Mouse (Mus musculus) adrenal gland, postnatal 4 days (tissue): ENCODE measurements around the gene Haus3. TPM values are rescaled to one million over a fixed set of nuclear protein-coding genes. Genes with fewer than 3 reads are reported as not detected.

ENCODE experiments used
- DNase-seq, 2 experiments: peaks; one replicate each; pipeline ENCODE4 v3.0.0; 2021 to 2022; ENCODE audit warnings: low spot score in 2 of 2, mixed read lengths in 2 of 2
- total RNA-seq, 2 experiments: library from RNA; stranded (reverse); gene quantifications; 2 replicates each; pipeline ENCODE4 v1.2.3; 2021

The Haus3 gene
- total RNA-seq, 2 experiments from 2014 or later, result 12.3 to 14.0 TPM

DNA sequence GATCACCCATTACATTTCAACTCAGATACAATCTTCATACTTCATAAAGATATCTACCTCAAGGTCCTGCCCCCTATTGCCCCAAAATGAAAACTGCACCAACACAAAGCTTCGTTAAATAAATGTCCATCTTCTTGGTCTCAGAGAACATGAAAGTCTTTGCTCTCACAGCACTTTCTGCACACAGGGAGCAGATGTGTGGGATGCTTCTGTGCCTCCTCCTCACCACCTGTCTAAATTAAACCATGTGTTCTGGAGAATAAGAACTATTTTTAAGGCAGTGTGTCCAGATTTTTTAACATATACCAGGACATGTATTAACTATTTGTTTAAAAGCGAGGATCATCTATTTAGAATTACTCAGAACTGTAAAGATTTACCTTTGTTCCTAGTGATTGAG is 36.6 kb downstream of the Haus3 start:
- DNase-seq, result no peak

- DNase-seq, result no peak
Measured at GRCm38 (mm10) chr5:34124131-34124530, 45.2 kb downstream of the Haus3 start.

GRCm38 (mm10) chr5:34119121-34119856 is 50.0 kb downstream of the Haus3 start:
- DNase-seq, result no peak

GRCm38 (mm10) chr5:34105681-34106080 is 63.6 kb downstream of the Haus3 start:
- no peak for DNase-seq

Other genes starting within 250 kb of the Haus3 start
- gene Nelfa, start 233.1 kb downstream of the Haus3 start, total RNA-seq, result 10 to 100 TPM; 31.1 to 32.7 TPM
- gene Gm1673, start 186.1 kb downstream of the Haus3 start, total RNA-seq, result 10 to 100 TPM; 37.0 to 39.1 TPM
- gene Nat8l, start 173.5 kb downstream of the Haus3 start, total RNA-seq, result 1 to 10 TPM; 8.4 to 9.6 TPM
- 1 to 10 TPM; 1.4 to 3.4 TPM for gene Poln, start 79 bp downstream of the Haus3 start, total RNA-seq
- gene Mxd4, start 18.2 kb upstream of the Haus3 start, total RNA-seq, result 100 to 1,000 TPM; 145 to 158 TPM
- gene Zfyve28, start 118.9 kb upstream of the Haus3 start, total RNA-seq, result 1 to 10 TPM in 1 of 2 experiments, under 1 TPM in 1; 0.79 to 1.1 TPM
- under 1 TPM in 1 of 2 experiments, not detected in 1; 0.14 TPM for gene Cfap99, start 119.1 kb upstream of the Haus3 start, total RNA-seq
- gene Rnf4, start 166.8 kb upstream of the Haus3 start, total RNA-seq, result 100 to 1,000 TPM; 129 TPM
- gene Fam193a, start 200.4 kb upstream of the Haus3 start, total RNA-seq, result 10 to 100 TPM; 40.4 to 42.5 TPM